Mouse (Mus musculus): ENCODE measurements at regions not wholly inside any gene's neighbourhood (a gene's known extent, or its start where the extent isn't known, plus 50 kb on each side); places are given as distances from the start of the nearest gene placed in this dataset.

GRCm38 (mm10) chr1:194878440-194878839 lies 60.2 kb upstream of the Cd34 start:
- no peak for TF ChIP-seq POLR2A (IDR thresholded peaks at IDR 0.05; ENCODE audit: borderline replicate concordance, extremely low read depth, insufficient read depth, insufficient read length, poor library complexity, severe bottlenecking)
- TF ChIP-seq CTCF (IDR thresholded peaks at IDR 0.05; ENCODE audit: borderline replicate concordance, extremely low read depth, insufficient read depth, insufficient read length), result no peak
- DNase-seq (ENCODE audit: low read depth), result peak; percentile 7

DNA sequence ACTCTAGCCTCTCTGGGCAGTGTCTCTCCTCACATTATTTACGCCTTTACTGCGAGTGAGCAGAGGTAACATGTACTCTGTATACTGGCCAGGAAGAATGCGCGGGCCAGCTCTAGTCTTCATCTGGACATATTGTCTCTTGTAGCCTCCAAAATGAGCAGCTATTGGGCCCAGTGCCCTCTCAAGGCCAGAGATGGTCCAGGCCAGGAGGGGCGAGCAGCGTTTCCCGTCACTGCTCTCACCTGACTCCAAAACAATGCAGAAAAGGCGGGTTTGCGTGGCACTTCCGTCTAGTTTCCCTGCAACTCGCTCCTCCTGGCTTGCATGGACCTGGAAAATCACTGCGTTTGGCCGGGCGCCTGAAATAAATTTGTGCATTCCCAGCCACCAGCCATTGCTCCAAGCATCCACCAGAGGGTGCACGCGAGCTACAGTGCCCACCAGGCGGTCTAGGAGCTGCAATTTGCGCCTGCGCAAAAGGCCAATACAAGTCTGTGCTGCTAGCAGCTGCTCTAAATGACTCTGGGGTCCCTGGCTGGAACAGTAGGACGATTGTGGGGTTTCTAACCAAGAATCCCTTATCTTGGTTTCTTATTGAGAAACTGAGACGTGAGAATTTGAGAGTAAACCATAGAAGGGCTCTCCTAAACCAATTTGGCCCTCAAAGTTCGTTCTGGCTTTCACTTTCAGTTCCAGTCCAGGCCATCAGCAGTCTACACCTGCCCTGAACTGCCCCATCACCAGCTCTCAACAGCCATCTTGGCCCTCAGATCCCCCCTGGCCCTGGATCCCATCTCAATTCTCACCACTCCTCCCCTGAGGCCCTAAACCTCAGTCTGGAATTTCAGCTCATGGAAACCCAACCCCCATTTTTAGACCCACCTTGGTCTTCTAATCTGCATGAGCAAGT lies 59.0 kb upstream of the Cd34 start:
- TF ChIP-seq CTCF (IDR thresholded peaks at IDR 0.05; ENCODE audit: borderline replicate concordance, extremely low read depth, insufficient read depth, insufficient read length) (peak; percentile 98), POLR2A (IDR thresholded peaks at IDR 0.05; ENCODE audit: borderline replicate concordance, extremely low read depth, insufficient read depth, insufficient read length, poor library complexity, severe bottlenecking) (no peak)
- DNase-seq (ENCODE audit: low read depth), result peak; percentile 94

- TF ChIP-seq CTCF (IDR thresholded peaks at IDR 0.05; ENCODE audit: borderline replicate concordance, extremely low read depth, insufficient read depth, insufficient read length), result no peak
- DNase-seq (ENCODE audit: low read depth), result no peak
These were observed 56.9 kb upstream of the Cd34 start for GRCm38 (mm10) chr1:194881556-194882223.

GRCm38 (mm10) chr1:194885071-194885686 lies 53.4 kb upstream of the Cd34 start:
- DNase-seq (ENCODE audit: low read depth), result peak; percentile 14

DNA sequence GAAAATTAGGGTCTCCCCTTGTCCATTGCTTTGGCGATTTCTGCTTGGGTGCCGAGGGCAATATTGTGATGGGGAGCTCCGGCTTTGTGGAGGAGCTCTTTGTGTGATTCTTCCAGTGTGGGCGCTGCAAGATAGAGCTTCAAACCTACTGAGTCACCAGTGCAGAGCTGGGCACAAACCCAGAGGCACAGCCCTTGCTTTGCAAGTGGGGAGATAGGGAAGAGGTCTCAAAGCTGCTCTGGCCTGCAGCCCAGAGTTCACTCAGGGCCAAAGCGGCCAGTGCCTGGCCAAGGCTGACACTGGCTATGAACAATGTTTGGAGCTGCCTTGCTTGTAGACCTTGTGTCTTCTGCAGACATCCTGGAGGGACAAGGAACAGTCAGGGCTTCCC lies 52.9 kb upstream of the Cd34 start:
- peak; percentile 4 for DNase-seq (ENCODE audit: low read depth)
- no peak for TF ChIP-seq POLR2A (IDR thresholded peaks at IDR 0.05; ENCODE audit: borderline replicate concordance, extremely low read depth, insufficient read depth, insufficient read length, poor library complexity, severe bottlenecking)
- TF ChIP-seq CTCF (IDR thresholded peaks at IDR 0.05; ENCODE audit: borderline replicate concordance, extremely low read depth, insufficient read depth, insufficient read length), result no peak

More at GRCm38 (mm10) chr1:194885071-194885686, 53.4 kb upstream of the Cd34 start:
- TF ChIP-seq CTCF (IDR thresholded peaks at IDR 0.05; ENCODE audit: borderline replicate concordance, extremely low read depth, insufficient read depth, insufficient read length) (no peak), POLR2A (IDR thresholded peaks at IDR 0.05; ENCODE audit: borderline replicate concordance, extremely low read depth, insufficient read depth, insufficient read length, poor library complexity, severe bottlenecking) (no peak)

Measured in brain, embryonic 14.5 days (tissue).